8 mouse cellular contexts compared by ENCODE assay signal in genomic region chr7:28393272-28393951, GRCm38 (mm10). TPM values are rescaled to one million over a fixed set of nuclear protein-coding genes. Genes with fewer than 3 reads are reported as not detected.
DNase-seq lines count a peak whose midpoint lies in the region; ATAC-seq and TF ChIP-seq lines count a peak whose summit lies in the region.

No protein-coding gene starts in this region.

- peak overlapping the region; percentile 87 for H3K9ac ChIP-seq in MEL (ENCODE audit: control insufficient read depth, low read depth, low read length, poor library complexity, severe bottlenecking)
- H3K9ac ChIP-seq in heart, embryonic 16.5 days (ENCODE audit: low read length): peak overlapping the region; percentile 94

- H3K27ac ChIP-seq in kidney, adult 2 months (ENCODE audit: insufficient read depth, low read depth, low read length): 0 out of 2 replicates have a peak overlapping the region, but pooled peaks have one; percentile 17
- H3K27ac ChIP-seq in MEL (ENCODE audit: control insufficient read depth, low read depth, low read length) (no peak overlapping the region), macrophage (no peak overlapping the region)
- peak overlapping the region; percentile 76 for H3K27ac ChIP-seq in heart, embryonic 16.5 days (ENCODE audit: low read length)

- ATAC-seq in heart, embryonic 16.5 days (replicated peaks; ENCODE audit: extremely low read depth, insufficient read depth, low FRiP score): no peak

- H3K79me2 ChIP-seq in MEL (ENCODE audit: control insufficient read depth, insufficient read depth, low read length, poor library complexity) (peaks cover 19% of the 10 kb centered on the region), macrophage (ENCODE audit: inconsistent target) (peaks cover 57% of the 10 kb centered on the region)

- WGBS in kidney, adult 2 months: 5% methylated on average over 22 of the region's 22 CpGs
- WGBS in heart, embryonic 16.5 days: 5% methylated on average over 22 of the region's 22 CpGs
- WGBS in macrophage (ENCODE audit: missing documents): 10% methylated on average over 22 of the region's 22 CpGs

- peaks cover 5% of the 10 kb centered on the region for H3K36me3 ChIP-seq in kidney, adult 2 months (ENCODE audit: control insufficient read depth, insufficient read depth, low read length)
- H3K36me3 ChIP-seq in MEL (ENCODE audit: control insufficient read depth in 1 of 2, insufficient read depth in 2 of 2, low read length in 2 of 2): peaks cover 3 to 4% of the 10 kb centered on the region in 2 experiments; a peak in 2 of 4 replicates
- peaks cover 46% of the 10 kb centered on the region for H3K36me3 ChIP-seq in heart, embryonic 16.5 days (ENCODE audit: control insufficient read depth, insufficient read depth)
- H3K36me3 ChIP-seq in macrophage (ENCODE audit: inconsistent target): peaks cover 42% of the 10 kb centered on the region

- no peaks in the 10 kb centered on the region for H3K27me3 ChIP-seq in kidney, adult 2 months (replicated peaks; ENCODE audit: control insufficient read depth, insufficient read depth, low read length)
- H3K27me3 ChIP-seq in MEL (ENCODE audit: control insufficient read depth in 1 of 2, insufficient read depth in 2 of 2, low read length in 2 of 2): no peaks in the 10 kb centered on the region
- H3K27me3 ChIP-seq in heart, embryonic 16.5 days (ENCODE audit: control insufficient read depth, insufficient read depth, low read length): no peaks in the 10 kb centered on the region

- TF ChIP-seq POLR2A in kidney, adult 2 months (IDR thresholded peaks at IDR 0.05; ENCODE audit: low read depth, low read length): no peak
- TF ChIP-seq POLR2A in MEL (IDR thresholded peaks at IDR 0.05; ENCODE audit: control insufficient read depth in 1 of 2, insufficient read depth in 1 of 2, low read depth in 1 of 2, low read length in 2 of 2, poor library complexity in 1 of 2): peak in 1 of 2 experiments; percentile 15; a peak in 1 of 4 replicates

- H3K4me3 ChIP-seq in kidney, adult 2 months (ENCODE audit: insufficient read depth, low read depth, low read length): peak overlapping the region; percentile 87
- peak overlapping the region; percentile 82 to 92 for H3K4me3 ChIP-seq in MEL (ENCODE audit: control insufficient read depth in 1 of 2, insufficient read depth in 1 of 2, low read depth in 2 of 2, low read length in 2 of 2)
- peak overlapping the region; percentile 98 for H3K4me3 ChIP-seq in heart, embryonic 16.5 days (ENCODE audit: low read length)
- peak overlapping the region; percentile 63 for H3K4me3 ChIP-seq in macrophage (ENCODE audit: inconsistent target)

- no peak for DNase-seq in kidney, adult 2 months
- no peak for DNase-seq in kidney, adult 11 months
- peak; percentile 14 for DNase-seq in MEL (ENCODE audit: low read depth, low spot score)
- no peak for DNase-seq in left cerebral cortex, postnatal 4 days
- no peak for DNase-seq in left cerebral cortex, postnatal 36 days (ENCODE audit: low spot score in 2 of 2)
- DNase-seq in layer of hippocampus, postnatal 36 days: no peak

- H3K9me3 ChIP-seq in MEL (replicated peaks; ENCODE audit: insufficient read depth, low read length): no peaks in the 10 kb centered on the region
- no peaks in the 10 kb centered on the region for H3K9me3 ChIP-seq in heart, embryonic 16.5 days (replicated peaks; ENCODE audit: control insufficient read depth, low read length)

- H3K4me1 ChIP-seq in kidney, adult 2 months (ENCODE audit: control insufficient read depth, insufficient read depth, low read length): peaks cover 6% of the 10 kb centered on the region; the same call in 1 of the 2 replicates
- H3K4me1 ChIP-seq in MEL (ENCODE audit: control insufficient read depth in 1 of 2, insufficient read depth in 2 of 2, low read length in 2 of 2): peaks cover 0 to 4% of the 10 kb centered on the region in 2 experiments; a peak in 1 of 4 replicates
- H3K4me1 ChIP-seq in heart, embryonic 16.5 days (ENCODE audit: control insufficient read depth, insufficient read depth, low read length): peaks cover 15% of the 10 kb centered on the region

- TF ChIP-seq EP300 in MEL (IDR thresholded peaks at IDR 0.05; ENCODE audit: low read depth in 1 of 2, low read length in 2 of 2): no peak

- intact Hi-C loops in left cerebral cortex, postnatal 4 days (cut with DNase I): no loop called here
- intact Hi-C loops in left cerebral cortex, postnatal 36 days (cut with DNase I): no loop called here

- no peak for TF ChIP-seq RAD21 in MEL (IDR thresholded peaks at IDR 0.05; ENCODE audit: low read depth, low read length)

- TF ChIP-seq CTCF in kidney, adult 2 months (conservative IDR thresholded peaks at IDR 0.05; ENCODE audit: insufficient read depth, insufficient read length, low read depth, low read length): no peak
- TF ChIP-seq CTCF in MEL (IDR thresholded peaks at IDR 0.05 in 2 of 3, conservative IDR thresholded peaks at IDR 0.05 in 1 of 3; ENCODE audit: control insufficient read depth in 1 of 3, insufficient read depth in 1 of 3, low read depth in 2 of 3, low read length in 3 of 3, poor library complexity in 1 of 3, severe bottlenecking in 1 of 3): no peak

- H3K4me2 ChIP-seq in heart, embryonic 16.5 days (ENCODE audit: low read depth, low read length): peak overlapping the region; percentile 95

RNA-seq across cellular contexts. Expression of gene Paf1, which starts 0.7 kb away (rescaled TPM):
- polyA plus RNA-seq in kidney, adult 2 months (2012; rRNA removed): 72.6 and 78.4 TPM in 2 replicates
- total RNA-seq in MEL (2012; rRNA removed): 49.9 and 53.5 TPM in 2 replicates
- polyA plus RNA-seq in MEL (2012; ENCODE audit: insufficient read depth in 1 of 2, insufficient read length in 2 of 2, low read depth in 1 of 2, low replicate concordance in 2 of 2, missing spikeins in 1 of 2) (100 to 1,000 TPM in 1 of 2 experiments, 10 to 100 TPM in 1; 99.9 to 645 TPM), macrophage (2018) (72.5 to 257 TPM (median 75.2 TPM) in 3 replicates)
- polyA plus RNA-seq in heart, embryonic 16.5 days (2015; fragmentation: Nextera tagmentation; extraction: Ambion mirVana): 78.9 and 79.9 TPM in 2 replicates
- 100 to 1,000 TPM; 101 to 451 (median 214) TPM for total RNA-seq in macrophage (2018; cell fraction: chromatin; rRNA removed)
- 10 to 100 TPM; 37.2 to 79.3 (median 58.5) TPM for total RNA-seq in macrophage (2018; cell fraction: cytosol; rRNA removed)
- total RNA-seq in macrophage (2018; cell fraction: nucleus; rRNA removed): 100 to 1,000 TPM in 20 of 26 experiments, 10 to 100 TPM in 6; 77.1 to 321 (median 147) TPM
- total RNA-seq in left cerebral cortex, postnatal 4 days (2021): 10 to 100 TPM; 77.7 to 86.8 TPM
- total RNA-seq in left cerebral cortex, postnatal 36 days (2021): 10 to 100 TPM; 59.0 to 72.1 TPM
- 10 to 100 TPM; 68.9 to 70.1 TPM for total RNA-seq in layer of hippocampus, postnatal 36 days (2021)

RNA-seq across cellular contexts. Expression of gene Med29, which starts 0.9 kb away (rescaled TPM):
- polyA plus RNA-seq in kidney, adult 2 months (2012; rRNA removed): 71.9 and 72.1 TPM in 2 replicates
- 23.7 and 31.1 TPM in 2 replicates for total RNA-seq in MEL (2012; rRNA removed)
- 10 to 100 TPM in 1 of 2 experiments, not detected in 1; 39.6 TPM for polyA plus RNA-seq in MEL (2012; ENCODE audit: insufficient read depth in 1 of 2, insufficient read length in 2 of 2, low read depth in 1 of 2, low replicate concordance in 2 of 2, missing spikeins in 1 of 2)
- polyA plus RNA-seq in heart, embryonic 16.5 days (2015; fragmentation: Nextera tagmentation; extraction: Ambion mirVana): 41.3 and 50.1 TPM in 2 replicates
- 10 to 100 TPM in 2 of 26 experiments, 1 to 10 TPM in 24; 2.6 to 11.9 (median 5.0) TPM for total RNA-seq in macrophage (2018; cell fraction: chromatin; rRNA removed)
- total RNA-seq in macrophage (2018; cell fraction: cytosol; rRNA removed): 10 to 100 TPM in 22 of 26 experiments, 1 to 10 TPM in 4; 8.8 to 16.2 (median 11.9) TPM
- total RNA-seq in macrophage (2018; cell fraction: nucleus; rRNA removed): 10 to 100 TPM in 2 of 26 experiments, 1 to 10 TPM in 24; 2.4 to 10.8 (median 5.4) TPM
- 13.6 to 20.0 TPM (median 16.3 TPM) in 3 replicates for polyA plus RNA-seq in macrophage (2018)
- total RNA-seq in left cerebral cortex, postnatal 4 days (2021): 10 to 100 TPM; 18.6 to 19.7 TPM
- 10 to 100 TPM; 17.9 to 21.3 TPM for total RNA-seq in left cerebral cortex, postnatal 36 days (2021)
- 10 to 100 TPM; 18.3 to 19.6 TPM for total RNA-seq in layer of hippocampus, postnatal 36 days (2021)

RNA-seq across cellular contexts. Expression of gene Zfp36, which starts 13.4 kb away (rescaled TPM):
- 24.6 and 25.5 TPM in 2 replicates for polyA plus RNA-seq in kidney, adult 2 months (2012; rRNA removed)
- 0.50 and 0.65 TPM in 2 replicates for total RNA-seq in MEL (2012; rRNA removed)
- polyA plus RNA-seq in MEL (2012; ENCODE audit: insufficient read depth in 1 of 2, insufficient read length in 2 of 2, low read depth in 1 of 2, low replicate concordance in 2 of 2, missing spikeins in 1 of 2): 1 to 10 TPM in 1 of 2 experiments, not detected in 1; 2.8 TPM
- 15.4 and 18.5 TPM in 2 replicates for polyA plus RNA-seq in heart, embryonic 16.5 days (2015; fragmentation: Nextera tagmentation; extraction: Ambion mirVana)
- total RNA-seq in macrophage (2018; cell fraction: chromatin; rRNA removed): 1,000 to 10,000 TPM in 2 of 26 experiments, 100 to 1,000 TPM in 22, 10 to 100 TPM in 2; 91.8 to 1,107 (median 329) TPM
- total RNA-seq in macrophage (2018; cell fraction: cytosol; rRNA removed): 1,000 to 10,000 TPM in 13 of 26 experiments, 100 to 1,000 TPM in 13; 132 to 2,956 (median 939) TPM
- 1,000 to 10,000 TPM in 15 of 26 experiments, 100 to 1,000 TPM in 11; 163 to 2,419 (median 1,098) TPM for total RNA-seq in macrophage (2018; cell fraction: nucleus; rRNA removed)
- polyA plus RNA-seq in macrophage (2018): 67.8 to 98.8 TPM (median 74.9 TPM) in 3 replicates
- total RNA-seq in left cerebral cortex, postnatal 4 days (2021): 1 to 10 TPM; 1.9 to 2.3 TPM
- total RNA-seq in left cerebral cortex, postnatal 36 days (2021): 1 to 10 TPM; 2.6 to 3.3 TPM
- 1 to 10 TPM; 3.1 to 3.9 TPM for total RNA-seq in layer of hippocampus, postnatal 36 days (2021)

RNA-seq across cellular contexts. Expression of gene Plekhg2, which starts 21.0 kb away (rescaled TPM):
- 13.5 and 14.6 TPM in 2 replicates for polyA plus RNA-seq in kidney, adult 2 months (2012; rRNA removed)
- total RNA-seq in MEL (2012; rRNA removed): 1.1 and 1.8 TPM in 2 replicates
- polyA plus RNA-seq in MEL (2012; ENCODE audit: insufficient read depth in 1 of 2, insufficient read length in 2 of 2, low read depth in 1 of 2, low replicate concordance in 2 of 2, missing spikeins in 1 of 2) (1 to 10 TPM in 1 of 2 experiments, not detected in 1; 9.2 TPM), macrophage (2018) (3.6 to 7.0 TPM (median 5.4 TPM) in 3 replicates)
- polyA plus RNA-seq in heart, embryonic 16.5 days (2015; fragmentation: Nextera tagmentation; extraction: Ambion mirVana): 35.8 and 41.8 TPM in 2 replicates
- total RNA-seq in macrophage (2018; cell fraction: chromatin; rRNA removed): 10 to 100 TPM; 17.2 to 81.8 (median 27.5) TPM
- total RNA-seq in macrophage (2018; cell fraction: cytosol; rRNA removed): 1 to 10 TPM; 2.9 to 8.1 (median 5.7) TPM
- total RNA-seq in macrophage (2018; cell fraction: nucleus; rRNA removed): 10 to 100 TPM in 21 of 26 experiments, 1 to 10 TPM in 5; 5.4 to 60.3 (median 19.3) TPM
- 10 to 100 TPM; 25.0 to 33.3 TPM for total RNA-seq in left cerebral cortex, postnatal 4 days (2021)
- total RNA-seq in left cerebral cortex, postnatal 36 days (2021): 1 to 10 TPM; 6.2 to 9.7 TPM
- total RNA-seq in layer of hippocampus, postnatal 36 days (2021): 1 to 10 TPM; 5.5 to 7.4 TPM

RNA-seq across cellular contexts. Expression of gene Rps16, which starts 43.0 kb away (rescaled TPM):
- 724 and 951 TPM in 2 replicates for polyA plus RNA-seq in kidney, adult 2 months (2012; rRNA removed)
- 2,133 and 2,343 TPM in 2 replicates for total RNA-seq in MEL (2012; rRNA removed)
- 1,000 to 10,000 TPM; 1,661 to 1,740 TPM for polyA plus RNA-seq in MEL (2012; ENCODE audit: insufficient read depth in 1 of 2, insufficient read length in 2 of 2, low read depth in 1 of 2, low replicate concordance in 2 of 2, missing spikeins in 1 of 2)
- 506 and 555 TPM in 2 replicates for polyA plus RNA-seq in heart, embryonic 16.5 days (2015; fragmentation: Nextera tagmentation; extraction: Ambion mirVana)
- 100 to 1,000 TPM in 1 of 26 experiments, 10 to 100 TPM in 22, 1 to 10 TPM in 3; 7.8 to 113 (median 17.4) TPM for total RNA-seq in macrophage (2018; cell fraction: chromatin; rRNA removed)
- total RNA-seq in macrophage (2018; cell fraction: cytosol; rRNA removed): 1,000 to 10,000 TPM in 6 of 26 experiments, 100 to 1,000 TPM in 20; 365 to 1,079 (median 619) TPM
- total RNA-seq in macrophage (2018; cell fraction: nucleus; rRNA removed): 100 to 1,000 TPM in 9 of 26 experiments, 10 to 100 TPM in 17; 47.6 to 158 (median 92.7) TPM
- 335 to 822 TPM (median 800 TPM) in 3 replicates for polyA plus RNA-seq in macrophage (2018)
- 100 to 1,000 TPM; 913 to 959 TPM for total RNA-seq in left cerebral cortex, postnatal 4 days (2021)
- total RNA-seq in left cerebral cortex, postnatal 36 days (2021): 100 to 1,000 TPM; 425 to 456 TPM
- total RNA-seq in layer of hippocampus, postnatal 36 days (2021): 100 to 1,000 TPM; 454 to 471 TPM

Comparison
In these comparisons a context has a peak if more than half of its experiments do, and no peak if none do; other contexts are left out.
1. H3K27ac ChIP-seq: peak in kidney, adult 2 months (single experiment) and heart, embryonic 16.5 days (single experiment); none in MEL (single experiment) and macrophage (single experiment).
2. Peak in every context shown above with its lines, with median percentiles within 50 percentile points of each other: H3K4me3 ChIP-seq.